Mouse (Mus musculus): ENCODE data around the gene Timm17b. TPM values are rescaled to one million over a fixed set of nuclear protein-coding genes. Genes with fewer than 3 reads are reported as not detected.
"Not testable (repeated sequence)": the region's sequence is repeated elsewhere in the genome, so short reads cannot be mapped to it uniquely, and the experiment has no call there.

Timm17b gene
- 10 to 100 TPM; 25.5 to 27.9 TPM for total RNA-seq (2021)

DNA sequence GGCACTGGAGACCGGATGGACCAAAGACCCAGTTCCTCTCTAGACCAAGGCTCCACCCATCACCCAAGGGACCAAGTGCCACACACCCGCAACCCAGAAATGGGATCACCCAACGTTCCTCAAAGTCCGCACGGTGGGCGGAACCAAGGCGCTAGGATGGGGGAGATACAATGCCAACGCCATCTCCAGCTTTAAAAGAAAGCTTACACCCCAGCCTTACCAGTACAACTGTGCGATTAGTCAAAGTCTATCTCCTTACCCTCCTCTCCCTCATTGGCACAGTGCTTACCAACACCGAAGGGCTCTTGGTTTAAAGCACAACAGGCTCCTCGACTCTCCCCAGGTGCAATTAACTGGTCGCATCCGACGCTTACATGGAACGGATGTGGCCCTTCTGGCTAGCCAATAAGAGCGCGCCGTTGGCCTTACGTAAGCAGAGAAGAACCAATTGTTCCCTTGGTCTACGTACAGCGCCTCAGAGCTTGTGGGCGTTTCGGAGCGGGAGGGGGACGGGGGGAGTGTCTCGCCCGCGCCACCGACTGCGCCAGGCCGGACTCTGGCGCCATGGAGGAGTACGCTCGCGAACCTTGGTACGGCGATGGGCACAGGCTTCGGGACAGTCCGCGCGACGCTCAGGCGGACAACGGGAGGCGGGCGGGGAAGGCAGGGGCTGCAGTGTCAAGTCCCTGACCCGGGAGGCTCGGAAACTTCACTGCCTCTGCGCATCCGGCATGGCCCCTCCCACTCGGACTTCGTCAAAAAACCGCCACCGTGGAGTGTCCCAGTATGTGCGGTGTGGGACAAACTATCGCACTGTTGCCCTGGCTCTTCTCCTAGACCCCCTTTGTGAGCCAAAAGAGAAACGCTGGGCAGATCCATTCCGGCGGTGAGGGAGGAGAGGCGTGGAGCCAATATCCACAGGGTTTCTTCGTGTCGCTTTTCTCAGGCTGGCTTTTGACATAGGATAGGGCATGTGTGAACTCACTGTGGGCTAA is at the start of gene Timm17b, which contains the start of gene Pqbp1:
Timm17b (plus strand) TSS at position 478 of the 995 bp plus-strand sequence.
Pqbp1 (minus strand) TSS at position 390 of the 995 bp plus-strand sequence.
- DNase-seq (ENCODE audit: extremely low spot score in 1 of 2, low spot score in 1 of 2), result peak; percentile 56 to 67

GRCm38 (mm10) chrX:7854578-7854977 is 44.6 kb upstream of the Timm17b start:
- DNase-seq (ENCODE audit: extremely low spot score in 1 of 2, low spot score in 1 of 2), result peak in 1 of 2 experiments; percentile 46

DNA sequence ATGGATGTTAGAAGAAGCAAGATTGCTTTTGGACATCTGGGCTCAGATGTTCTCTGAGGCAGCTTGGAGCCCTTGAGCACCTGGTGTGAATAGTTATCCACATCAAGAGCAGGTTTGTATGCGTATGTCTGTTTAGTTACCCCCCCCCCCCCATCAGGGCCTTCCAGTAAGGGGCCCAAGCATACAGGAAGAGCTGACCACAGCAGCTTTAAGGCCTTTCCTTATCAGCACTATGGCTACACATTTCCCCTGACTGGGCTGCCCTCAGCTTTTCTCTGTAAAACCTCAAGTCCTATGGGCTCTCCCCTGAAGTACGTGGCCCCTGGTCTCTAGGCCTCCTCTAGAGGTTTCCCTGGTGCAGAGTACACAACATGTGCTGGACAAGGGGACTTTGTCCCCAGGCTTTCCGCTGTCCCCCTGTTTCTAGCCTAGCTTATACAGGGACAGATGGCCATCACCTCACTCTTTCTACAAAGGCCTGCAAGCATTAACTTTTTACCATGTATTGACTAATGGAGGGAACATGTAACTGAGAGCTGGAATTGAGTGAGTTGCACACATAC is 39.9 kb upstream of the Timm17b start:
- DNase-seq (ENCODE audit: extremely low spot score in 1 of 2, low spot score in 1 of 2), result no peak

DNA sequence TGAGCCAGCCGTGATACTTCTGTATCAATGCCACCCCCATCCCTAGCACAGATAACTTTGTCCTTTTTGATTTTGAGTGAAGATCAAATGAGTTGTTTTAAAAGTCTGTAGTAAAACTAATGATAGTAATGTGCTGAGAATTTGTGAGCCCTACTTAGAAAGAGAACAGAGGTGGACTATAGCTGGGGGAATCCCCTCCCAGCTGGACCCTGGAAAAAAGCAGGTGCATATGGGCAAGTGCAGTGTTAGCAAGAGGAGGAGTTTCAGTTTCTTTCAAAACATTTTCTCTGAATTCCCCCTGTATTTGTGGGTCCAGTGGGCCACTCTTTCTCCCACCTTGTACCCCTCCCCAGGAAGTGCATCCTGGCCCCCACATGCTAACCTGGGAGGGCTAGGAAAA is 36.0 kb upstream of the Timm17b start:
- DNase-seq (ENCODE audit: extremely low spot score in 1 of 2, low spot score in 1 of 2), result no peak

DNA sequence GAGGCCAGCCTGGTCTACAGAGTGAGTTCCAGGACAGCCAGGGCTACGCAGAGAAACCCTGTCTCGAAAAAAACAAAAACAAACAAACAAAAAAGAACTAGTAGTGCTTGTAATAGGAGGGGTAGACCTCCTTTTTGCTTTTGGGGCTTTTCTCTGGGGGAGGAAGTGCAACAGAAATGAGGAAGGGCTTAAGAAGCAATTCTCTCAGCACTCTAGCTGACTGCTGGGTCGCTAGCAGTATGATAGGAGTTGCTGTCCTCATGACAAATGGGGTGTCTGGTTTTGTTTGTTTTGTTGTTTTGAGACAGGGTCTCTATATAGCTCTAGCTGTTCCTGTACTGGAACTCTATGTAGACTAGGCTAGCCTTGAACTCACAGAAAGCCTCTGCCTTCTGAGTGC is 34.6 kb upstream of the Timm17b start:
- no peak for DNase-seq (ENCODE audit: extremely low spot score in 1 of 2, low spot score in 1 of 2)

DNA sequence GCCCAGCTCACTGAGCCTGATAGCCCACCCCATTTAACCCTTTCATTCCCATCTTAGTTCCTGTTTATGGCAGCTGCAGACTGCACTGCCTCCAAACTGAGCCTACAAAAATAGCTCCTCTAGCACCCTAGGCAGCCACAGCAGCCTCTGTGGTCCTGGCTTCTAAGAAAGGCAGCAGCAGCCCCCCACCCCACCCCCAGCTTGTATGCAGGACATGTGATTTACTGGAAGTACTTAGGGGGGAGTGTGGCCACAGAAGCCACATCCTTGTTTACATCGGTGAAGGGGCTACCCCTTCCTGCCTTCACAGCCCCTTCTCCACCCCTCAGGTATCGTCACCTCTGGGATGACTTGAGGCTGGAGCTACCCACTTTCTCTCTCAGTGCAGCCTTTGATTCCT is 33.8 kb upstream of the Timm17b start:
- no peak for DNase-seq (ENCODE audit: extremely low spot score in 1 of 2, low spot score in 1 of 2)

DNA sequence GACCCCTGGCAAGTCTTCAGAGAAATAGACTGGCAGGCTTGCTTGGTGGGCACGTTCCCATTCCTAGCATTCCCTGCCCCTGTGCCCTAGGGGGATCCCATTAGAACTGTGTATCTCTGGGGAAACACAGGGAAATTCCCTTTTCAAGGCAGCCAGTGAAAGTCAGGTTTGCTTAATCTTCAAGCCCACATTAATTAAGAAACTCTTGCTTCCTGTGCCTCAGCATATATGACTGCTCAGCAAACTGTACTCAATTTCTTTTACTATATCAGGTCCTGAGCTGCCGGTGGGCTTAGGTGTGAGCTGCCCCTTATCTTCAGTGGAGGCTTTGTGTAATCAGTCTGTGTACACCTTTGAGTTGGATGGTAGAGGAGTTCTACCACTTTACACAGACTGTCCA is 33.4 kb upstream of the Timm17b start:
- no peak for DNase-seq (ENCODE audit: extremely low spot score in 1 of 2, low spot score in 1 of 2)

DNA sequence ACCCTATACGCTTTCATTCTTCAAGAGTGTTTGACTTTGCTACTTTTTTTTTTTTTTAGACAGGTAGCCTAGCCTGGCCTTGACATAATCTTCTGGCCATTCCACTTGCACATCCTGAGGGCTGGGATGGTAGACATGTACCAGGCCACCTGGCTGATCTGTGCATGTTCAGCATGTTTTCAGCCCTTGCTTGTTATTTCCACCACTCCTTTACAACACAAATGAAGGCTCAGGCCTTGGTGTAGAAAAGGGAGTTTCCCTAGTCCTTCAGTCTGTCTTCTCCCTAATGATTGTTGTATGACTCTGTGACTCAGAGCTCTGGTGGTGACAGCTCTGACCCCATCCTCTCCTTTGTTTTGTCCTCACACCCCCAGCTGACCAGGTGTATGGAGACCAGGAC is 32.0 kb upstream of the Timm17b start:
- DNase-seq (ENCODE audit: extremely low spot score in 1 of 2, low spot score in 1 of 2), result no peak

DNA sequence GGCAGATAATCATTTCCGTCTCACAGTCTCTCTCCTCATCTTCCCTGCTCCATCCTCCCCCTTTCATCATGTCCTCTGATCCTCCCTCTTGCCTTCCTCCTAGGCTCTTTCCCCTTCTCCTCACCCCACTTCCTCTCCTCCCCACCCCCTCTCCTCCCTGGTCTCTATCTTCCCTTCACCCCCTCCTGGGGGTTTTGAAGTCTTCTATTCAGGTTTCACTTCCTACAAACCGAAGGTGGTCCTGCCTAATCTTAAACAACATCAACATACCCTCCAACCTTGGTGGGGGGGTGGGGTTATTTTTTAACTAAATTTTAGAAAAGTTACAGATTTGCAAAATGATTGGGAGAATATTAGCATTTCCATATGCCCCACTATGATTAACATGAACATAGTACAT is 30.7 kb upstream of the Timm17b start:
- no peak for DNase-seq (ENCODE audit: extremely low spot score in 1 of 2, low spot score in 1 of 2)

- no peak for DNase-seq (ENCODE audit: extremely low spot score in 1 of 2, low spot score in 1 of 2)
These were observed 29.3 kb upstream of the Timm17b start for GRCm38 (mm10) chrX:7869826-7870225.

DNA sequence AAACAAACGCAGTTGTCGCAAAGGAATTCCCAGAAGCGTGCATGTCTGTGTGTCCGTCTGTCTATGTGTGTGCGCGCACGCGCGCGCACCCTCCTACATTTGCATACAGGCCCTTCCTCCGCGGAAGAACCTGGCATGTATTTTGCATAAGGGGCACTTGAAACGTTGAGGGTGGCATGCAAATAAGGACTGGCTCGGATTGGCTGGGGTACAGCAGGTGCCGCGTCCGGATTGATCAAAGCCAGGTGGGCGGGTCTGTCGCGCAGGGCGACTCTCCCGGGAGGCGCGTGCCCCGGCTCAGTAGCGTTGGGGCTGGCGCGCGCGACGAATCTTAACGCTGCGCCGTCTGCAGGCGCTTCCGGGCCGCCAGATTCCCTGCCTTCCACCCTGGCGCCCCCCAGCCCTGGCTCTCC is 21.1 kb upstream of the Timm17b start, which contains the start of gene Pim2:
Pim2 (plus strand) TSS at position 256 of the 413 bp plus-strand sequence.
- DNase-seq (ENCODE audit: extremely low spot score in 1 of 2, low spot score in 1 of 2), result peak; percentile 54 to 61

- peak in 1 of 2 experiments; percentile 17 for DNase-seq (ENCODE audit: extremely low spot score in 1 of 2, low spot score in 1 of 2)
These were observed 20.7 kb upstream of the Timm17b start for GRCm38 (mm10) chrX:7878495-7878894.

DNA sequence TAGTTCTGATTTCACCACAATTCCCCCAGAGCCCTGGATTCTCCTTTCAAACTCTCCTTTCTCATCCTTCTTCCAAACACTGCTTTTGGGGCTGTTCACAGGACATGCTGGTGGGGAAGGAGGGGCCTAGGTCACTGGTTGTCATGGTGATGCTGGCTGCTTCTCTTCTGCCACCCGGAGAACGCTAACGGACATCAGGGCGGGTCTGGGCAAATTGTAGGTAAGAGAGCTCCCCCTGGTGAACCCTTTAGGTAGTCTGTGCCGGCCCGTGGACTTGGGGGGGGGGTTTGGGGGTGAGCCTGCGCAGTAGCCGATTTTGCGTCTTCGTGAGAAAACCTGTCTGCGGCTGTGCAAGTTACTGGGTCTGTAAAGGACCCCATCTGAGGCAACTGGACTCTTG is 19.3 kb upstream of the Timm17b start:
- DNase-seq (ENCODE audit: extremely low spot score in 1 of 2, low spot score in 1 of 2), result peak; percentile 29 to 33

DNA sequence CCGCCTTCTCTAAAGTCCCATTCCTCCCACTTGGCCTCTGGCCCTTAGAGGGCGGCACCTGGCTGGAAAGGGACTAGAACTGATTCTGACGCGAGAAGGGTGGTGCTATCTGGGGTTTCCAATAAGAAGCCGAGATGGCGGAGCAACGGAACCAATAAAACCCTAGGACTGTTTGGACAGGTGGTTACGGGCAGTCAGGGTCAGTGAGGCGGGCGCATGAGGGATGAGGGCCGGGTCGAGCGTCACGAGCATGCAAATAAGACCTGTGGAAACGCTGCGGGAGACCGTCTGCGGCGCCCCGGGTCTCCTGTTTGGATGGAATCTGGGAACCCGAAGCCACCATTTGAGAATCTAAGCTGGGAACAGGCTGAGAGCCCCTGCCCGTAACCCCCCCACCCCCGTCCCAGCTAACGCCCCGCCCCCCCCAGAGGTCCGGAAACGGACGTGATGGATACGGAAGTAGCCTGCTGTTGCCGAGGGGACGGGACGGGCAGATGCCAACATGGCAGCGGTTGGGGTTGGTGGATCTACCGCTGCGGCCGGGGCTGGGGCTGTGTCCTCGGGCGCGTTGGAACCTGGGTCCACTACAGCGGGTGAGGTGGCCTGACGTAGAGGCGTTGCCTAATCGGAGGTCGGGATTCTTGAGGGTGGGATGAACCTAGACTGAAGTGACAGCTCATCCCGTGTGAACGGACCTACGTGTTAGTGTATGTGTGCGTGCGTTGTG is 15.2 kb upstream of the Timm17b start, which contains the start of gene Slc35a2:
Slc35a2 (plus strand) TSS at position 188 of the 727 bp plus-strand sequence.
- peak; percentile 44 to 59 for DNase-seq (ENCODE audit: extremely low spot score in 1 of 2, low spot score in 1 of 2)

GRCm38 (mm10) chrX:7898211-7898610 is 946 bp upstream of the Timm17b start:
- no peak for DNase-seq (ENCODE audit: extremely low spot score in 1 of 2, low spot score in 1 of 2)

- DNase-seq (ENCODE audit: extremely low spot score in 1 of 2, low spot score in 1 of 2), result no peak
These were observed 5.3 kb downstream of the Timm17b start for GRCm38 (mm10) chrX:7904441-7904840.

- no peak for DNase-seq (ENCODE audit: extremely low spot score in 1 of 2, low spot score in 1 of 2)
These were observed 8.6 kb downstream of the Timm17b start, which contains the start of gene Gm10491 for GRCm38 (mm10) chrX:7907735-7908134. Gene Gm10491 (minus strand): TSS chrX:7907835.

GRCm38 (mm10) chrX:7909242-7909641 is 10.1 kb downstream of the Timm17b start, which contains the start of gene Gm10490:
Gene Gm10490 (plus strand): TSS chrX:7909542.
- DNase-seq (ENCODE audit: extremely low spot score in 1 of 2, low spot score in 1 of 2), result not testable (repeated sequence)

GRCm38 (mm10) chrX:7910473-7910872 is 11.3 kb downstream of the Timm17b start:
- DNase-seq (ENCODE audit: extremely low spot score in 1 of 2, low spot score in 1 of 2), result no peak

GRCm38 (mm10) chrX:7915669-7916068 is 16.5 kb downstream of the Timm17b start:
- DNase-seq (ENCODE audit: extremely low spot score in 1 of 2, low spot score in 1 of 2), result not testable (repeated sequence)
